Mouse (Mus musculus) olfactory bulb, adult 2 months (tissue): ENCODE results near the gene Meis2.

Experiments
- CTCF ChIP-seq: fragments of 200-500 bp; IDR thresholded peaks from 2 replicates; pipeline ENCODE4 v1.5.1; 2012; ENCODE audit warnings: low read depth, mild to moderate bottlenecking, low read length, moderate library complexity; ENCODE audit not compliant: insufficient read depth
- POLR2A ChIP-seq: fragments of 200-500 bp; IDR thresholded peaks from 2 replicates; pipeline ENCODE4 v1.6.1; 2012; ENCODE audit warnings: mild to moderate bottlenecking, low read depth, low read length, moderate library complexity; ENCODE audit not compliant: insufficient read depth

DNA sequence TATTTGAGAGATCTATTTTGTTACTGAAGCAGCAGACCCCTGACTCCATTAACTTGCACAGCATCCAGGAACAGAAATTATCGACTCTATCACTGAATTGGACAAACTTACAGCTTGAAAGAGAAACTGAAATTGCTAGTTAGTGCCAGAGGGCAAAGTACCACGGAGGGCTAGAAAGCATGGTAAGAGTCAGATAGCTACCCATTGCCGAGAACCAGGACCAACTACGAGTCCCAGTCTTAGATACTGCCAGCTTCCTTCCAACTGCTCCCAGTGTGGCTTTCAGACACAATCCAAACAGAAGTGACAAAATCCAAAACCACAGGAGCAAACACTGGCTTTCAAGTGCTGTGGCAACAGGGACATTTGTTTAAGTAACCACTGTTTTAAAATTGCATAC, 81.2 kb downstream of the Meis2 start:
- TF ChIP-seq CTCF (no peak), POLR2A (no peak)
